Mouse (Mus musculus) thymus, adult 2 months (tissue): Measurements from ENCODE around the gene Fgfr2. TPM values are rescaled to one million over a fixed set of nuclear protein-coding genes. Genes with fewer than 3 reads are reported as not detected.

Experiments used
- DNase-seq: peaks from one replicate; pipeline ENCODE4 v3.0.0; 2021
- H3K27ac ChIP-seq: fragments of 200-500 bp; 2 replicates; pipeline ENCODE4 v1.5.1; 2012; ENCODE audit warnings: low read length, control low read depth; ENCODE audit not compliant: control insufficient read depth, insufficient read depth
- H3K27me3 ChIP-seq: fragments of 200-500 bp; 2 replicates; pipeline ENCODE4 v1.6.1; 2012; ENCODE audit warnings: mild to moderate bottlenecking, low read length, moderate library complexity, mixed read lengths; ENCODE audit not compliant: control insufficient read depth, insufficient read depth
- H3K36me3 ChIP-seq: fragments of 200-500 bp; 2 replicates; pipeline ENCODE4 v1.6.1; 2012; ENCODE audit warnings: mild to moderate bottlenecking, low read length, moderate library complexity; ENCODE audit not compliant: control insufficient read depth, insufficient read depth
- H3K4me1 ChIP-seq: fragments of 200-500 bp; replicated peaks from 2 replicates; pipeline ENCODE4 v1.6.1; 2012; ENCODE audit warnings: low read length; ENCODE audit not compliant: control insufficient read depth, insufficient read depth
- H3K4me3 ChIP-seq: fragments of 200-500 bp; 2 replicates; pipeline ENCODE4 v1.5.1; 2012; ENCODE audit warnings: mild to moderate bottlenecking, low read length, control low read depth, moderate library complexity; ENCODE audit not compliant: control insufficient read depth, insufficient read depth
- CTCF ChIP-seq: fragments of 200-500 bp; IDR thresholded peaks from 2 replicates; pipeline ENCODE4 v1.5.1; 2012; ENCODE audit warnings: mild to moderate bottlenecking, control low read depth, low read length, moderate library complexity, borderline replicate concordance; ENCODE audit not compliant: control insufficient read depth, poor library complexity, insufficient read depth; ENCODE audit errors: extremely low read depth
- POLR2A ChIP-seq: fragments of 200-500 bp; IDR thresholded peaks from 2 replicates; pipeline ENCODE4 v1.6.1; 2012; ENCODE audit warnings: mild to moderate bottlenecking, low read length, control low read depth, moderate library complexity; ENCODE audit not compliant: control insufficient read depth, poor library complexity, insufficient read depth; ENCODE audit errors: extremely low read depth
- WGBS: fragments of 180-500 bp; shearing (Covaris S2); methylation state at CpG from one replicate; pipeline ENCODE4 v1.1.7; 2018; 5-methylcytosine and 5-hydroxymethylcytosine counted together
- polyA plus RNA-seq: library from polyadenylated mRNA; depleted of rRNA; stranded (reverse); fragments of >200 nt; gene quantifications from 2 replicates; pipeline ENCODE4 v1.2.3, GENCODE M21; 2012

The Fgfr2 gene
- polyA plus RNA-seq, 1 experiment: 12.1 TPM

DNA sequence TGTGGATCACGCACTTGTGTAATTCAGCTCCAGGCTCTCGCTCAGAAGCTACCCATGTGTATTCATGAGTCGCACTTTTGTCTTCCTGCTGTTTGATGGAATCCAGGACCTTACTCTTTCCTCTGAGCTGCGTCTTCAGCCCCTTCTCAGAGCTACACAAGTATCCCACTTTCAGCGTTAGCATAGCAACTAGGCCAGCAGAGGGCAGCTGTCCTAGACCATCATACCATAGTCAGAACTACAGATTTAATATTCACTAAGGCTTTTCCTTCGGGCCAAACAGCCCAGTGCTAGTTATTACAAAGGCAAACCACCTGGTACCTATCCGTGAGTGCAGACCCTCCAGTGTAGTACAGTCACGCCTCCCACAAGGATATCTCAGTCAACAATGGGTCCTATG lies 1826.0 kb downstream of the Fgfr2 start:
- H3K27me3 ChIP-seq: no peaks in the 10 kb centered on the region
- no peaks in the 10 kb centered on the region for H3K36me3 ChIP-seq
- no peak overlapping the region for H3K27ac ChIP-seq
- no peak overlapping the region for H3K4me3 ChIP-seq
- H3K4me1 ChIP-seq: no peaks in the 10 kb centered on the region
- DNase-seq: no peak
- WGBS: 84% methylated on average over 8 of the region's 8 CpGs
- no peak for TF ChIP-seq CTCF
- TF ChIP-seq POLR2A: no peak

DNA sequence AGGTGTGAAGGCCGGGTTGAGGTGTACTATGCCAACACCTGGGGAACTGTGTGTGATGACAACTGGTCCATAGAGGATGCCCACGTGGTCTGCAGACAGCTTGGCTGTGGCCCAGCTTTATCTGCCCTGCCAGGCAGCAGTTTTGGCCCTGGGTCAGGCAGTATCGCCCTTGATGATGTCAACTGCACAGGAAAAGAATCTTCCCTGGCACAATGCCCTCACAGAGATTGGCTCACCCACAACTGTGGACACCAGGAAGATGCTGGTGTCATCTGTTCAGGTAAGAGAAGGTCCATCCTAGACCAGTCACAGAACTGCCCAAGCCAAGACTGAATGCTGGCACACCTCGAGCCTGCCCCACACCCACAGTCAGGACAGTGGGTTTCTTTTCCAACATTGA lies 1857.3 kb downstream of the Fgfr2 start:
- 75% methylated on average over 4 of the region's 4 CpGs for WGBS
- H3K4me3 ChIP-seq: no peak overlapping the region
- no peak for DNase-seq
- H3K27ac ChIP-seq: no peak overlapping the region
- no peaks in the 10 kb centered on the region for H3K4me1 ChIP-seq
- TF ChIP-seq CTCF (no peak), POLR2A (no peak)
- no peaks in the 10 kb centered on the region for H3K36me3 ChIP-seq
- no peaks in the 10 kb centered on the region for H3K27me3 ChIP-seq

DNA sequence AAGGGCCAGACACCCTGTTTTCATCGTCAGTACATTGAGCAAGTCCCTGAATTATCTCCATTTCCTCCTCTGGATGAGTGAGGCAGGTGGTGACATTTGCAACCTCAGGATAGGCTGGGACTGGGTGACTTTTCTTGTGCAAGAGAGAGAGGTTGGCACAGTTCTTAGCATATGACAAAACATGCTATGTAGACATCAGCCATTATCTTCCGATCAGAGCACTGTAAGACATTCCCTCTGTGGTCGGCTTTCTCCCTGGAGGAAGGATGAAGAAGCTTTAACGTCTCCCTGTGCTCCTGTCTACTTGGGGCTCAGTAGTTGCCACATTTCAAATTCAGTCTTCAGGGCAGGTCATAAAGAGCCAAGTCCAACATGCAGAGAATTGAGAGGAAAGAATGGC lies 1858.9 kb downstream of the Fgfr2 start:
- Histone ChIP-seq H3K36me3 (no peaks in the 10 kb centered on the region), H3K27ac (no peak overlapping the region), H3K27me3 (no peaks in the 10 kb centered on the region), H3K4me3 (no peak overlapping the region), H3K4me1 (no peaks in the 10 kb centered on the region)
- TF ChIP-seq CTCF: no peak
- no peak for TF ChIP-seq POLR2A
- WGBS: 90% methylated on average over 4 of the region's 4 CpGs
- no peak for DNase-seq

DNA sequence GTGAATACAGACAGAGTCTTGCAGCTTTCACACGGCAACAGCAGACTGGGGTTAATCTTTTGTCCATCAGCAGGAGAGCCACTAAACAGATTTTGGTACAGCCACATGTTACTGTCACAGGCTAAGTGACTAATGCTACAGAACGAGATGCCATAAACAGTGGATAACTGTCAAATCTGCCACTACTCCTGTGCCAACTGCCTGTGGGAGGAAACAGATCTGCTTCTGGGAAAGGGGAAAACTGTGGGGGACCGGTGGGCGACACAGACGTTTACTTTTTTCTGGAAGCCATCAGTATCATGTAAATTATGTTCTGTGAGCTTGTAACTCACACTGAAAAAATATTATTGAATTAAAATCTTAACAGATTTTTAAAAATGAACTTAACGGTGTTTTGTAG lies 1862.2 kb downstream of the Fgfr2 start:
- TF ChIP-seq CTCF (no peak), POLR2A (no peak)
- Histone ChIP-seq H3K4me1 (no peaks in the 10 kb centered on the region), H3K27ac (no peak overlapping the region), H3K4me3 (no peak overlapping the region), H3K27me3 (no peaks in the 10 kb centered on the region), H3K36me3 (no peaks in the 10 kb centered on the region)
- WGBS: 70% methylated on average over 6 of the region's 6 CpGs
- no peak for DNase-seq

DNA sequence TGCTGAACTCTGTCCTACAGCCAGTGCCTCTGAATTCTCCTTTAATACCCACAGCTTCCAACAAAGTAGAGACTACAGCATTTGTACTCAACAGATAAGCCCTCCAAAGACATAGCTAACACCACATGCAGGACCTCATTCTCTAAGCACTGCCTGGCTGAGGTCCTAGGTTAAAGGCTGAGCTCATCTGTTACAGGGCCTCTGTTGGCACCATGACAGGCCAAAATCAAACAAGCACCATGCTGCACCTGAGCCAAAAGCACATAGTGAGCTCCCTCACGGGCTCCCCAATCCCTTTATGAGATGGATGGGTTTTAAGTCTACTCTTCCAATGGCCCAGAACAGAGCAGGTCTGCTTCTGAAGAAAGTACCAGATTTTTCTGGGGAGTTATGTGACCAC lies 1865.8 kb downstream of the Fgfr2 start:
- no peak for DNase-seq
- Histone ChIP-seq H3K27me3 (no peaks in the 10 kb centered on the region), H3K4me3 (no peak overlapping the region), H3K4me1 (no peaks in the 10 kb centered on the region), H3K36me3 (no peaks in the 10 kb centered on the region), H3K27ac (no peak overlapping the region)
- 64% methylated on average over 1 of the region's 1 CpGs for WGBS
- TF ChIP-seq CTCF: no peak
- no peak for TF ChIP-seq POLR2A

DNA sequence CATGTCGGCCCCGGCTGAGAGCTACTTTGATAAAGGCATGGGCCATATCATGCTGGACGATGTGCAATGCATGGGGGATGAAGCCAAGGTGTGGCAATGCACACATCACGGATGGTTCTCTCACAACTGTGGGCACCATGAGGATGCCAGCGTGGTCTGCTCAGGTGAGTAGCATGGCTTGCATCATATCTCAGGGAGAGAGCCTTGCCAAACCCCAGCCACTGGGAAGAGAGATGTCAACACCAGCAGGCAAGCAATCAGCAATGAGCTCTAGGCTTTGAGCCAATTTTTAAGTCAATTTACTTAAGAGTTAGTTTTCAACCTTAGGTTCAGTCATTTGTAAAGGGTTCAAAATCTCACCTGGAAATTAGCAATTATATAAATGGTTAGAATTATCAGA lies 1866.3 kb downstream of the Fgfr2 start:
- Histone ChIP-seq H3K4me3 (no peak overlapping the region), H3K36me3 (no peaks in the 10 kb centered on the region), H3K4me1 (no peaks in the 10 kb centered on the region), H3K27me3 (no peaks in the 10 kb centered on the region), H3K27ac (no peak overlapping the region)
- DNase-seq: no peak
- TF ChIP-seq POLR2A: no peak
- no peak for TF ChIP-seq CTCF
- 94% methylated on average over 5 of the region's 5 CpGs for WGBS

DNA sequence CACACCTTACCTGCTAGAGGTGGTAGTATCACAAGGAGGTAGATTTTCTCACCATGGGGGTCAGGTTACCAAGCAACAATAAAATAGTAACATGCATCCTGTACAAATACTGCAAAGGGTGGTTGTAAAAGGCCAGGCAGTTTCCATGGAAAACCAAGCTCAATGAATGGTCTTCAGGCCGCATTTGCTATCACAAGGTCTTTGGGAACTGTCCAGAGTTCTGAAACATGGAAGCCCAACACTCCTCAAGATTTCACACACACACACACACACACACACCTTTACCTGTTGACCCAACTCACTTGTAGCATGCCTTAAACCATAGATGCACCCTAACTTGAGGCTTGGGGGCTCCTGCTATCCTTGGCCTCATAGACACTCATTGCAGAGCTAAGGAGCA lies 1878.2 kb downstream of the Fgfr2 start:
- Histone ChIP-seq H3K4me1 (no peaks in the 10 kb centered on the region), H3K27ac (no peak overlapping the region), H3K27me3 (no peaks in the 10 kb centered on the region), H3K36me3 (no peaks in the 10 kb centered on the region), H3K4me3 (no peak overlapping the region)
- 33% methylated on average over 1 of the region's 1 CpGs for WGBS
- DNase-seq: no peak
- no peak for TF ChIP-seq CTCF
- TF ChIP-seq POLR2A: no peak
